Comparison of ENCODE assay signal across 8 mouse cellular contexts in genomic region chr15:82340414-82341035, GRCm38 (mm10). TPM values are rescaled to one million over a fixed set of nuclear protein-coding genes. Genes with fewer than 3 reads are reported as not detected.
DNase-seq lines count a peak whose midpoint lies in the region; ATAC-seq and TF ChIP-seq lines count a peak whose summit lies in the region.

No protein-coding gene starts in this region.

- ATAC-seq in forebrain, postnatal 0 days, result no peak
- no peak for ATAC-seq in liver, embryonic 16.5 days (ENCODE audit: low read depth)

- H3K4me1 ChIP-seq in E14TG2a.4 (replicated peaks; ENCODE audit: low read depth, low read length), result peaks cover 78% of the 10 kb centered on the region
- peaks cover 6% of the 10 kb centered on the region for H3K4me1 ChIP-seq in forebrain, postnatal 0 days (ENCODE audit: insufficient read depth)
- peaks cover 78% of the 10 kb centered on the region for H3K4me1 ChIP-seq in liver, embryonic 16.5 days (ENCODE audit: control insufficient read depth, low read depth, low read length)
- H3K4me1 ChIP-seq in cerebellum, adult 2 months (ENCODE audit: control insufficient read depth, insufficient read depth, low read length), result peaks cover 10% of the 10 kb centered on the region

- H3K9ac ChIP-seq in forebrain, postnatal 0 days, result 0 out of 2 replicates have a peak overlapping the region, but pooled peaks have one; percentile 39
- H3K9ac ChIP-seq in liver, embryonic 16.5 days (ENCODE audit: low read depth, low read length), result peak overlapping the region; percentile 96

- H3K9me3 ChIP-seq in E14TG2a.4 (ENCODE audit: low read length), result no peaks in the 10 kb centered on the region
- no peaks in the 10 kb centered on the region for H3K9me3 ChIP-seq in forebrain, postnatal 0 days (ENCODE audit: low read length)
- H3K9me3 ChIP-seq in liver, embryonic 16.5 days (replicated peaks; ENCODE audit: control insufficient read depth, low read length), result no peaks in the 10 kb centered on the region

- TF ChIP-seq POLR2A in cerebellum, adult 2 months (IDR thresholded peaks at IDR 0.05; ENCODE audit: borderline replicate concordance, insufficient read depth, low read length), result no peak

- H3K4me3 ChIP-seq in gastrocnemius, adult 2 months, result peak overlapping the region; percentile 74
- H3K4me3 ChIP-seq in E14TG2a.4 (replicated peaks; ENCODE audit: low read length), result peak overlapping the region; percentile 78
- no peak overlapping the region for H3K4me3 ChIP-seq in forebrain, postnatal 0 days (ENCODE audit: low read depth, low read length)
- H3K4me3 ChIP-seq in liver, embryonic 16.5 days (ENCODE audit: low read depth, low read length), result peak overlapping the region; percentile 69
- no peak overlapping the region for H3K4me3 ChIP-seq in cerebellum, adult 2 months (replicated peaks; ENCODE audit: insufficient read depth, low read depth, low read length)

- H3K27me3 ChIP-seq in E14TG2a.4 (ENCODE audit: insufficient read depth, low read length), result peaks cover 30% of the 10 kb centered on the region
- peaks cover 7% of the 10 kb centered on the region; the same call in 1 of the 2 replicates for H3K27me3 ChIP-seq in forebrain, postnatal 0 days (ENCODE audit: insufficient read depth, low read length)
- no peaks in the 10 kb centered on the region for H3K27me3 ChIP-seq in liver, embryonic 16.5 days (ENCODE audit: control insufficient read depth, insufficient read depth, low read depth, low read length)
- H3K27me3 ChIP-seq in cerebellum, adult 2 months (ENCODE audit: control insufficient read depth, insufficient read depth, low read length), result no peaks in the 10 kb centered on the region

- intact Hi-C loops in gastrocnemius, adult 2 months (cut with DNase I), result loop anchor here (5.0 to 10.0 kb wide), 3 partner anchors 193 to 486 kb away; partner anchors contain the start of genes Mei1, Srebf2 and Tob2

- DNase-seq in gastrocnemius, adult 2 months, result no peak
- DNase-seq in gastrocnemius, adult 8-10 months (ENCODE audit: low spot score in 2 of 2), result no peak
- no peak for DNase-seq in forebrain, postnatal 0 days
- no peak for DNase-seq in frontal cortex, postnatal 25 days (ENCODE audit: low spot score in 2 of 2)
- DNase-seq in cerebellum, adult 2 months, result no peak
- DNase-seq in gastrocnemius, postnatal 25 days, result no peak

- H3K27ac ChIP-seq in gastrocnemius, adult 2 months, result peak overlapping the region; percentile 86
- H3K27ac ChIP-seq in forebrain, postnatal 0 days (ENCODE audit: low read depth, low read length), result no peak overlapping the region
- peak overlapping the region; percentile 100 for H3K27ac ChIP-seq in liver, embryonic 16.5 days (ENCODE audit: low read length)
- H3K27ac ChIP-seq in cerebellum, adult 2 months (ENCODE audit: insufficient read depth, low read length), result no peak overlapping the region

- no peak for TF ChIP-seq CTCF in gastrocnemius, adult 2 months (IDR thresholded peaks at IDR 0.05)
- no peak for TF ChIP-seq CTCF in E14TG2a.4 (conservative IDR thresholded peaks at IDR 0.05; ENCODE audit: low read length)
- no peak for TF ChIP-seq CTCF in forebrain, postnatal 0 days (IDR thresholded peaks at IDR 0.05; ENCODE audit: low read depth)
- no peak for TF ChIP-seq CTCF in cerebellum, adult 2 months (IDR thresholded peaks at IDR 0.05; ENCODE audit: borderline replicate concordance, insufficient read depth, low read depth, low read length)

- peak overlapping the region; percentile 40 for H3K4me2 ChIP-seq in forebrain, postnatal 0 days (ENCODE audit: low read depth)
- peak overlapping the region; percentile 94 for H3K4me2 ChIP-seq in liver, embryonic 16.5 days (ENCODE audit: low read depth, low read length)

- 54% methylated on average over 21 of the region's 21 CpGs for WGBS in forebrain, postnatal 0 days
- WGBS in liver, embryonic 16.5 days (ENCODE audit: insufficient replicate concordance), result 14% methylated on average over 21 of the region's 21 CpGs
- WGBS in cerebellum, adult 2 months, result 57% methylated on average over 21 of the region's 21 CpGs

- H3K36me3 ChIP-seq in E14TG2a.4 (ENCODE audit: insufficient read depth, low read length), result peaks cover 15% of the 10 kb centered on the region
- 0 out of 2 replicates have a peak, but pooled peaks cover 4% of the 10 kb centered on the region for H3K36me3 ChIP-seq in forebrain, postnatal 0 days (ENCODE audit: insufficient read depth)
- peaks cover 26% of the 10 kb centered on the region for H3K36me3 ChIP-seq in liver, embryonic 16.5 days (ENCODE audit: control insufficient read depth, insufficient read depth)

RNA-seq across cellular contexts. Expression of gene Smdt1, which starts 1.8 kb away (rescaled TPM):
- 100 to 1,000 TPM; 134 to 141 TPM for total RNA-seq in gastrocnemius, adult 2 months (2021)
- total RNA-seq in gastrocnemius, adult 8-10 months (2022), result 100 to 1,000 TPM; 129 to 149 (median 142) TPM
- total RNA-seq in forebrain, postnatal 0 days (2014; rRNA removed), result 167 and 208 TPM in 2 replicates
- polyA plus RNA-seq in forebrain, postnatal 0 days (2015; fragmentation: Nextera tagmentation; extraction: Ambion mirVana), result 337 and 359 TPM in 2 replicates
- polyA plus RNA-seq in liver, embryonic 16.5 days (2015; fragmentation: Nextera tagmentation; extraction: Ambion mirVana), result 170 and 175 TPM in 2 replicates
- 309 and 332 TPM in 2 replicates for polyA plus RNA-seq in cerebellum, adult 2 months (2012; rRNA removed)
- 100 to 1,000 TPM; 126 to 130 TPM for total RNA-seq in gastrocnemius, postnatal 25 days (2021)

RNA-seq across cellular contexts. Expression of gene Pheta2, which starts 1.8 kb away (rescaled TPM):
- total RNA-seq in gastrocnemius, adult 2 months (2021), result under 1 TPM; 0.26 to 0.61 TPM
- total RNA-seq in gastrocnemius, adult 8-10 months (2022), result under 1 TPM; 0.17 to 0.43 (median 0.36) TPM
- total RNA-seq in forebrain, postnatal 0 days (2014; rRNA removed), result 1.4 and 3.5 TPM in 2 replicates
- 0.83 and 1.1 TPM in 2 replicates for polyA plus RNA-seq in forebrain, postnatal 0 days (2015; fragmentation: Nextera tagmentation; extraction: Ambion mirVana)
- 38.9 and 43.4 TPM in 2 replicates for polyA plus RNA-seq in liver, embryonic 16.5 days (2015; fragmentation: Nextera tagmentation; extraction: Ambion mirVana)
- polyA plus RNA-seq in cerebellum, adult 2 months (2012; rRNA removed), result 0.13 and 0.16 TPM in 2 replicates
- under 1 TPM; 0.87 to 0.96 TPM for total RNA-seq in gastrocnemius, postnatal 25 days (2021)

RNA-seq across cellular contexts. Expression of gene Naga, which starts 1.8 kb away (rescaled TPM):
- total RNA-seq in gastrocnemius, adult 2 months (2021), result 10 to 100 TPM; 10.5 to 10.9 TPM
- 10 to 100 TPM in 2 of 4 experiments, 1 to 10 TPM in 2; 7.7 to 11.6 (median 10.1) TPM for total RNA-seq in gastrocnemius, adult 8-10 months (2022)
- total RNA-seq in forebrain, postnatal 0 days (2014; rRNA removed), result 27.0 and 47.5 TPM in 2 replicates
- 26.7 and 33.7 TPM in 2 replicates for polyA plus RNA-seq in forebrain, postnatal 0 days (2015; fragmentation: Nextera tagmentation; extraction: Ambion mirVana)
- polyA plus RNA-seq in liver, embryonic 16.5 days (2015; fragmentation: Nextera tagmentation; extraction: Ambion mirVana), result 48.2 and 51.1 TPM in 2 replicates
- polyA plus RNA-seq in cerebellum, adult 2 months (2012; rRNA removed), result 63.0 and 75.2 TPM in 2 replicates
- total RNA-seq in gastrocnemius, postnatal 25 days (2021), result 10 to 100 TPM; 13.1 to 15.0 TPM

RNA-seq across cellular contexts. Expression of gene Ndufa6, which starts 13.6 kb away (rescaled TPM):
- total RNA-seq in gastrocnemius, adult 2 months (2021), result 100 to 1,000 TPM; 464 to 595 TPM
- 100 to 1,000 TPM; 397 to 462 (median 441) TPM for total RNA-seq in gastrocnemius, adult 8-10 months (2022)
- 271 and 465 TPM in 2 replicates for total RNA-seq in forebrain, postnatal 0 days (2014; rRNA removed)
- polyA plus RNA-seq in forebrain, postnatal 0 days (2015; fragmentation: Nextera tagmentation; extraction: Ambion mirVana), result 416 and 528 TPM in 2 replicates
- 348 and 350 TPM in 2 replicates for polyA plus RNA-seq in liver, embryonic 16.5 days (2015; fragmentation: Nextera tagmentation; extraction: Ambion mirVana)
- polyA plus RNA-seq in cerebellum, adult 2 months (2012; rRNA removed), result 608 and 627 TPM in 2 replicates
- 100 to 1,000 TPM; 489 to 502 TPM for total RNA-seq in gastrocnemius, postnatal 25 days (2021)

RNA-seq across cellular contexts. Expression of gene Cyp2d22, which starts 39.5 kb away (rescaled TPM):
- total RNA-seq in gastrocnemius, adult 2 months (2021), result 10 to 100 TPM; 13.1 to 16.4 TPM
- 10 to 100 TPM in 3 of 4 experiments, 1 to 10 TPM in 1; 7.2 to 14.5 (median 11.5) TPM for total RNA-seq in gastrocnemius, adult 8-10 months (2022)
- 2.1 and 3.1 TPM in 2 replicates for total RNA-seq in forebrain, postnatal 0 days (2014; rRNA removed)
- polyA plus RNA-seq in forebrain, postnatal 0 days (2015; fragmentation: Nextera tagmentation; extraction: Ambion mirVana), result 1.8 and 1.9 TPM in 2 replicates
- polyA plus RNA-seq in liver, embryonic 16.5 days (2015; fragmentation: Nextera tagmentation; extraction: Ambion mirVana), result 20.1 and 20.6 TPM in 2 replicates
- 64.2 and 65.4 TPM in 2 replicates for polyA plus RNA-seq in cerebellum, adult 2 months (2012; rRNA removed)
- total RNA-seq in gastrocnemius, postnatal 25 days (2021), result 10 to 100 TPM; 11.7 to 13.3 TPM

Comparison
In these comparisons a context has a peak if more than half of its experiments do, and no peak if none do; other contexts are left out.
1. H3K27ac ChIP-seq: peak in gastrocnemius, adult 2 months (single experiment) and liver, embryonic 16.5 days (single experiment); none in forebrain, postnatal 0 days (single experiment) and cerebellum, adult 2 months (single experiment).
2. H3K4me3 ChIP-seq: peak in gastrocnemius, adult 2 months (single experiment), E14TG2a.4 (single experiment) and liver, embryonic 16.5 days (single experiment); none in forebrain, postnatal 0 days (single experiment) and cerebellum, adult 2 months (single experiment).